Mouse (Mus musculus) olfactory bulb, adult 2 months (tissue): Measurements from ENCODE around the gene Prim2. TPM values are rescaled to one million over a fixed set of nuclear protein-coding genes. Genes with fewer than 3 reads are reported as not detected.

Experiments used
- H3K27ac ChIP-seq: fragments of 200-500 bp; 2 replicates; pipeline ENCODE4 v1.5.1; 2012; ENCODE audit warnings: low read depth, low read length; ENCODE audit not compliant: insufficient read depth
- H3K4me1 ChIP-seq: fragments of 200-500 bp; 2 replicates; pipeline ENCODE4 v1.6.1; 2012; ENCODE audit warnings: low read length; ENCODE audit not compliant: control insufficient read depth, insufficient read depth
- H3K4me3 ChIP-seq: fragments of 200-500 bp; 2 replicates; pipeline ENCODE4 v1.5.1; 2012; ENCODE audit warnings: mild to moderate bottlenecking, low read depth, low read length, moderate library complexity; ENCODE audit not compliant: insufficient read depth
- CTCF ChIP-seq: fragments of 200-500 bp; IDR thresholded peaks from 2 replicates; pipeline ENCODE4 v1.5.1; 2012; ENCODE audit warnings: low read depth, mild to moderate bottlenecking, low read length, moderate library complexity; ENCODE audit not compliant: insufficient read depth
- POLR2A ChIP-seq: fragments of 200-500 bp; IDR thresholded peaks from 2 replicates; pipeline ENCODE4 v1.6.1; 2012; ENCODE audit warnings: mild to moderate bottlenecking, low read depth, low read length, moderate library complexity; ENCODE audit not compliant: insufficient read depth
- WGBS: fragments of 180-500 bp; shearing (Covaris S2); methylation state at CpG from one replicate; pipeline ENCODE4 v1.1.7; 2018; 5-methylcytosine and 5-hydroxymethylcytosine counted together
- polyA plus RNA-seq: library from polyadenylated mRNA; stranded (reverse); fragments of >200 nt; gene quantifications from 2 replicates; pipeline ENCODE4 v1.2.4, GENCODE M21; 2012; ENCODE audit warnings: low replicate concordance; ENCODE audit not compliant: missing spikeins, insufficient read depth, insufficient read length

Gene Prim2
- polyA plus RNA-seq, 1 experiment = not detected

- peak overlapping the region; percentile 81 for H3K4me3 ChIP-seq
- WGBS = under 1% methylated on average over 37 of the region's 37 CpGs
- no peak for TF ChIP-seq CTCF
- TF ChIP-seq POLR2A = no peak
- no peaks in the 10 kb centered on the region for H3K4me1 ChIP-seq
- peak overlapping the region; percentile 32; the same call in 1 of the 2 replicates for H3K27ac ChIP-seq
Measured at GRCm38 (mm10) chr1:33670164-33670616, 595 bp upstream of the Prim2 start.

GRCm38 (mm10) chr1:33663605-33664117 lies 5.9 kb downstream of the Prim2 start:
- WGBS = 88% methylated on average over 19 of the region's 19 CpGs
- Histone ChIP-seq H3K4me1 (no peaks in the 10 kb centered on the region), H3K27ac (no peak overlapping the region), H3K4me3 (no peak overlapping the region)
- TF ChIP-seq POLR2A = no peak
- TF ChIP-seq CTCF = no peak

DNA sequence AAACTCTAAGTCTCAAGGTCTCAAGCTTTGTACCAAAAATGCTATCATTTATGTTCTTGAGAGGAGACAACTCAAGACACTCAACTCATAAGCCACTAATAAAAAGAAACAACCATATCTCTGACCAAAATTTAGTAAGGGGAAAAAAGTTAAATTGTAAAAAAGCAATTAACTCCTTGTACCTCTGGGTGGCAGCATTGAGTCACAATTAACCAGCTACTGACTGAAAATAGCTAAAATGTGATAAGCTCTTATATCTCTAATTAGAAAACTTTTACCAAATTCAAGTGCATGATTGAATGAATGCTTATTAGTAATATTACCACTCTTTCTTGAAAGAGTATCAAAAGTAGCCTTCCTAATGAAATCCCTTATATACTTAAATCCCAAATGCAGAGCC lies 6.4 kb downstream of the Prim2 start:
- TF ChIP-seq CTCF = no peak
- no peak for TF ChIP-seq POLR2A
- Histone ChIP-seq H3K27ac (no peak overlapping the region), H3K4me1 (no peaks in the 10 kb centered on the region), H3K4me3 (no peak overlapping the region)

- TF ChIP-seq CTCF = no peak
- TF ChIP-seq POLR2A = no peak
- Histone ChIP-seq H3K4me1 (no peaks in the 10 kb centered on the region), H3K4me3 (no peak overlapping the region), H3K27ac (no peak overlapping the region)
- 89% methylated on average over 4 of the region's 4 CpGs for WGBS
Measured at GRCm38 (mm10) chr1:33658302-33658701, 11.3 kb downstream of the Prim2 start.

GRCm38 (mm10) chr1:33657574-33658149 lies 11.9 kb downstream of the Prim2 start:
- H3K27ac ChIP-seq = no peak overlapping the region
- H3K4me1 ChIP-seq = no peaks in the 10 kb centered on the region
- no peak overlapping the region for H3K4me3 ChIP-seq
- WGBS = 95% methylated on average over 12 of the region's 12 CpGs
- TF ChIP-seq CTCF (no peak), POLR2A (no peak)

GRCm38 (mm10) chr1:33650875-33651274 lies 18.7 kb downstream of the Prim2 start:
- H3K4me1 ChIP-seq = no peaks in the 10 kb centered on the region
- 92% methylated on average over 11 of the region's 11 CpGs for WGBS
- TF ChIP-seq CTCF = no peak
- TF ChIP-seq POLR2A = no peak
- no peak overlapping the region for H3K27ac ChIP-seq
- H3K4me3 ChIP-seq = no peak overlapping the region

DNA sequence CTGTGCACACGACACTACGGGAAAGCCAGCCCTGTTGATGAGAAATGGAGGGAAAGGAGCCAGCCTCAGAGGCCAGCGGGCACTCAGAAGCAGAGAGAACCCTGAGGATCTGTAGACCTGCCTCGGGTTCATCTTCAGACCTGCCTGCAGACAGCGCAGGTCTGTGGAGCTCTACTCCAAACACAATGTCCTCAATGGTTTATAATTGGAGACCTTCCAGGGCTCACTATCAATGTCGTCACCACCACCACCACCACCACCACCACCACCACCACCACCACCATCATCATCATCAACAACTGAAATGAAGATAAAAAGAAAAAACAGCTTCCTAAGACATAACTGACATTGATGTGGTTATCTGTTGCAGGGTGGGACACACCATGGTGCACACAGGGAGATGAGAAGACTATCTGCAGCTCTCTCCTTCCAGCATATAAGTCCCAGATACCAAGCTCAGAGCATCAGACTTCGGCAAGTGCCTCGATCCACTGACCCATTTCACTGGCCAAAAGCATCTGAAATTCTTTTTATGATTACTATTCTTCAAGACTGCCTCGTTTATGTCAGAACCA lies 20.0 kb downstream of the Prim2 start:
- Histone ChIP-seq H3K27ac (no peak overlapping the region), H3K4me1 (peaks cover 2% of the 10 kb centered on the region; the same call in 1 of the 2 replicates), H3K4me3 (no peak overlapping the region)
- no peak for TF ChIP-seq CTCF
- 96% methylated on average over 9 of the region's 9 CpGs for WGBS

- no peak overlapping the region for H3K4me3 ChIP-seq
- H3K4me1 ChIP-seq = peaks cover 2% of the 10 kb centered on the region; the same call in 1 of the 2 replicates
- H3K27ac ChIP-seq = no peak overlapping the region
- 91% methylated on average over 4 of the region's 4 CpGs for WGBS
- TF ChIP-seq CTCF (no peak), POLR2A (no peak)
Measured at GRCm38 (mm10) chr1:33649021-33649420, 20.6 kb downstream of the Prim2 start.

- H3K4me3 ChIP-seq = no peak overlapping the region
- peaks cover 2% of the 10 kb centered on the region; the same call in 1 of the 2 replicates for H3K4me1 ChIP-seq
- WGBS = 42% methylated on average over 4 of the region's 4 CpGs
- H3K27ac ChIP-seq = no peak overlapping the region
- TF ChIP-seq POLR2A = no peak
- no peak for TF ChIP-seq CTCF
Measured at GRCm38 (mm10) chr1:33647661-33648060, 21.9 kb downstream of the Prim2 start.

DNA sequence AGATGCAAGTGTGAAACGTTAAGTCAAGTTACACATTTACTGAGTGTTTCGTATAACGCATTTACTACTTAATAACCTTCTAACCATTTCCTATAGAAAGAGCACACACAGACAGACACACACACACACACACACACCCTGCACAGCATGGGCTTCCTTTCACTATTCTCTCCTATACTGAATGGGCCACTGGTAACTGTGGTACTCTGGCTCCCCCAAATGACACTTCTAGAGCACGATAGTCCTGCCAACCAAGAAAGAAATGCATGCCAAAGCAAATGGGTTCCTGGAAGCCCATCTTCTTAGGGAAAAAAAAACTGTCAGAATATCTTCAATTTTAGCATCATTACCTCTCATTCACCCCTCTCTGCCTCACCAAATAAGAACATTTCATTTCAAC lies 22.4 kb downstream of the Prim2 start:
- Histone ChIP-seq H3K4me3 (no peak overlapping the region), H3K27ac (no peak overlapping the region), H3K4me1 (peaks cover 2% of the 10 kb centered on the region; the same call in 1 of the 2 replicates)
- 54% methylated on average over 4 of the region's 4 CpGs for WGBS
- TF ChIP-seq CTCF (no peak), POLR2A (no peak)
